Mouse (Mus musculus) liver, embryonic 14.5 days (tissue): ENCODE results near the gene Fermt3.

Experiments
- CTCF ChIP-seq: IDR thresholded peaks from 2 replicates; pipeline ENCODE4 v1.5.1; 2016; ENCODE audit warnings: antibody characterized with exemption, low read depth, control low read depth
- EP300 ChIP-seq: IDR thresholded peaks from 2 replicates; pipeline ENCODE4 v1.6.1; 2016; ENCODE audit warnings: antibody characterized with exemption, low read depth

DNA sequence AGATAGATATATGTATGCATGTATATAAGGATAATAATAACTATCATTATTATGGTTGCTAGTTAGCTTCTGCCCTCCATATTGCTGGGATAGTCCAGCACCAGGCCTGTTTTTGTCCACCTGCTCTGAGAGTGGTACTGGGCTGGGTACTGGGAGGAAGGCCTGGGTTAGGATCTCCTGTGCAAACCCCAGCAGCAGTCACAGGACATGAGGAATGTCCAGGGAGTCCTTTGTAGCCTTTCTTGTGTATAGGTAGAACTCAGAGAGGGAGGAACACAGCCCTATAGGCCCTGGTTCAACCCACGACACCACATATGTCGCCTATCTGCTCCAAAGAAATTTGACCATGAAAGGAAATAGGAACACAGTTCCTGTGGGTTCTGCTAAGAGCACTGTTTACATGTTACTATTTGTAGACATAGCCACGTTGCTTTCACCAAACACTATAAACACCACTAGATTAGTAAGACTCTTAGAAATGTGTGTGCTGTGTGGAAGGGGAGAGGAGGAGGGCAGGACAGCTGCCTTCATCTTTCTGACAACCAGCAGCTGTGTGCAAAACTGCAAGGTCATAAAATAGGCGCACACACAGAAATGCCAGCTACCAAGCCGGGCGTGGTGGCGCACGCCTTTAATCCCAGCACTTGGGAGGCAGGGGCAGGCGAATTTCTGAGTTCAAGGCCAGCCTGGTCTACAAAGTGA lies 12.2 kb downstream of the Fermt3 start:
- TF ChIP-seq EP300 (no peak), CTCF (no peak)
